Mouse (Mus musculus): Measurements from ENCODE around the gene Eif3a.

GRCm38 (mm10) chr19:60789919-60790506 is 445 bp downstream of the Eif3a start:
- TF ChIP-seq CTCF (IDR thresholded peaks at IDR 0.05; ENCODE audit: control insufficient read depth, insufficient read depth, insufficient replicate concordance, low read depth, low read length) (no peak), POLR2A (IDR thresholded peaks at IDR 0.05; ENCODE audit: control insufficient read depth, low read depth, low read length) (no peak)
